Mouse (Mus musculus): ENCODE measurements around the gene Nfkbil1.

DNA sequence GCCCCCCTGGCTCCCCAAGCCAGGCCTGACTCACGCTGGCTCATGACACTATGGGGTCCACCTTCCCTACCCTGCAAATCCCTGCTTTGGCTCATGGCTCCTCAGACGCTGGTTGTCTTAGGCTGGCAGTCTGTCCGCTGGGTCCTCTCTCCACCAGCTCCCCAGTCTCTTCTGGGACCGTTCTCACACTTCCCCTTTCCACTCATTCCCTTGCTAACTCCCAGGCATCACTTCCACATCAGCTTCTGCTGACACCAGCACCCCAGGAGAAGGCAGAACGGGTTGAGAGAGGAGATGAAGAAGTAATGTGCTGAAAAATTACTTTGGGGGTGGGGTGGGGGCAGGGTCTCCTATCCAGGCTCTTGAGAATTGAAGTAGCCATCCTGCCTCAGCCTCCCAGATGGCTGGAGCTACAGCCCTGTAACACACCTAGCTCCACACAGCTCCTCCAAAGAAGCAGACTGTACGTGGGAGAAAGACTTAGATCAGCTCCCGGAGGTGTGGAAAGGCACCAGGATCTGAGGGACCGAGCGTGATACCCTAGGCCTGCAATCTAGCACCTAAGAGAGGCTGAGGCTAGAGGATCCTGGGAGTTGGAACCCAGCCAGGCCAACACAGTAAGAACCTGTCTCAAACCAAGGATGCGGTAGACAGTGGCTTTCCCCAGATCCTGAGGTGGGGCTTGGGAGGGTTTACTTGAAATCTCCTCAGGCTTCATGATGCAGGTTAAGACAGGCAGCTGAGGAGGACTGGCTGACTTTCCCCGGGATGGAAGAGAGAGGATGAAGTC, 63.0 kb downstream of the Nfkbil1 start:
- no peak for TF ChIP-seq POLR2A (IDR thresholded peaks at IDR 0.05; ENCODE audit: low read depth, low read length)
- TF ChIP-seq CTCF (IDR thresholded peaks at IDR 0.05; ENCODE audit: borderline replicate concordance, insufficient read depth, low read length): no peak

All from embryonic fibroblast, embryonic 13.5 days (primary cell).